In the genomic region with DNA sequence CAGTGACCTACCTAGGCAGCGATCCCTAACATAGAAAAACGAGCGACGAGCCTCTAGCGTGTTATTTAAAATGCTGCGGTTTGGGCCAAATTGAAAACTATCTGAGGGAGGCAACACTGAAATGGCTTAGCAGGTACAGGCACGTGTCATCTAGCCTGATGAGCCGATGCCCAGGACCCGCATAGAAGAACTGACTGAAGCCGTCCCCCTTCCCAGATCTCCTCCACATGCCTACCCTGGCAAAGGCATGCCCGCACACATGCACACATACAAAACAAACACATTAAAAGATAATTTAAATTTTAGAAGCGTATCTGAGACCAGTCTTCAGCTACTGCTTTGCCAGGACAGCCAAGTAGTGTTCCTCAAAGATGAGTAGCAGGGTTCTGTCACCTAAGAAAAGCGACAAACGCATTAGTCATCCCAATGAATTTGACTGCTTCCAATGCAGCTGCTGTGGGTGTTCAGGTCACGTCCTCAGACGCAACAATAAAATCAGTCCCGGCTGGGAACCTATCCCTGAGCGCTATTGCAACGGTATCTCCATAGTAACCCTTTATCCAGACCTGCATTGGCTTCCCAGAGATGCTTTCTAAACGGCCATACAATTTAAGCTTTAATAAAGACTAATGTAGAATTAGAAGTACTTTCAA, we compare ENCODE assay signal across 9 mouse cellular contexts.
DNase-seq lines count a peak whose midpoint lies in the region; ATAC-seq and TF ChIP-seq lines count a peak whose summit lies in the region.
"Had no signal": no experiment of that assay in that cellular context is flagged by ENCODE, and none has a peak within 500 bp of the region (broad histone marks: within the 10 kb centered on the region; RNA-seq: fewer than 3 reads in every experiment).

No protein-coding gene starts in this region.

- DNase-seq in heart, adult 9 months (ENCODE audit: low spot score in 2 of 2), result no peak
- no peak for DNase-seq in testis, postnatal 14 days (ENCODE audit: low spot score)
- DNase-seq in thymus, postnatal 10 days (ENCODE audit: low spot score in 2 of 2), result no peak
- no peak for DNase-seq in ovary, postnatal 14 days (ENCODE audit: low spot score)
- no peak for DNase-seq in cerebellum, adult 9-10 months
- DNase-seq: cerebellum, adult 8-10 months had no signal

- ATAC-seq in heart, embryonic 14.5 days (ENCODE audit: insufficient number of reproducible peaks, insufficient read depth, low FRiP score, low read depth), result no peak
- no peak for ATAC-seq in liver, embryonic 12.5 days

- peak overlapping the region; percentile 67; the same call in 1 of the 2 replicates for H3K4me2 ChIP-seq in heart, embryonic 14.5 days (ENCODE audit: low read length)
- peak overlapping the region; percentile 56 for H3K4me2 ChIP-seq in liver, embryonic 12.5 days

- WGBS in heart, embryonic 14.5 days, result 77% methylated on average over 20 of the region's 20 CpGs
- whole genome bisulfite sequencing in liver, embryonic 12.5 days (ENCODE audit: insufficient replicate concordance), result 70% methylated on average over 20 of the region's 20 CpGs

- no peak for TF ChIP-seq POLR2A in testis, adult 2 months (IDR thresholded peaks at IDR 0.05; ENCODE audit: control insufficient read depth, low read depth, low read length)

- no peaks in the 10 kb centered on the region for H3K27me3 ChIP-seq in heart, embryonic 14.5 days (ENCODE audit: control insufficient read depth, insufficient read depth, low read length)
- no peaks in the 10 kb centered on the region; the same call in 1 of the 2 replicates for H3K27me3 ChIP-seq in testis, adult 2 months (ENCODE audit: control insufficient read depth, insufficient read depth, low read length)
- peaks cover 36% of the 10 kb centered on the region for H3K27me3 ChIP-seq in liver, embryonic 12.5 days (replicated peaks)

- no peak for TF ChIP-seq CTCF in testis, adult 2 months (IDR thresholded peaks at IDR 0.05; ENCODE audit: control insufficient read depth, insufficient read depth, insufficient replicate concordance, low read depth, low read length)

- no peak overlapping the region for H3K9ac ChIP-seq in heart, embryonic 14.5 days (ENCODE audit: low read length)
- no peak overlapping the region for H3K9ac ChIP-seq in liver, embryonic 12.5 days

- H3K4me1 ChIP-seq in heart, embryonic 14.5 days (ENCODE audit: control insufficient read depth in 2 of 2, insufficient read depth in 2 of 2, low read length in 2 of 2), result peaks cover 5 to 9% of the 10 kb centered on the region in 2 experiments; a peak in 2 of 4 replicates
- H3K4me1 ChIP-seq in testis, adult 2 months (ENCODE audit: control insufficient read depth, insufficient read depth, low read length), result peaks cover 13% of the 10 kb centered on the region
- H3K4me1 ChIP-seq in liver, embryonic 12.5 days, result 0 out of 2 replicates have a peak, but pooled peaks cover 14% of the 10 kb centered on the region

- no peak overlapping the region for H3K4me3 ChIP-seq in heart, embryonic 14.5 days (ENCODE audit: control insufficient read depth in 1 of 2, insufficient read depth in 1 of 2, low read depth in 1 of 2, low read length in 2 of 2)
- H3K4me3 ChIP-seq in testis, adult 2 months (ENCODE audit: control insufficient read depth, low read depth, low read length), result peak overlapping the region; percentile 36; the same call in 1 of the 2 replicates
- H3K4me3 ChIP-seq in liver, embryonic 12.5 days, result no peak overlapping the region

- no peaks in the 10 kb centered on the region for H3K9me3 ChIP-seq in heart, embryonic 14.5 days (ENCODE audit: control insufficient read depth, low read length)
- H3K9me3 ChIP-seq in liver, embryonic 12.5 days (replicated peaks), result no peaks in the 10 kb centered on the region

- no peak overlapping the region for H3K27ac ChIP-seq in heart, embryonic 14.5 days (replicated peaks in 1 of 2; ENCODE audit: control insufficient read depth in 1 of 2, insufficient read depth in 1 of 2, low read depth in 2 of 2, low read length in 2 of 2)
- H3K27ac ChIP-seq in testis, adult 2 months (ENCODE audit: control insufficient read depth, insufficient read depth, low read depth, low read length), result no peak overlapping the region
- H3K27ac ChIP-seq in liver, embryonic 12.5 days, result no peak overlapping the region

- no peaks in the 10 kb centered on the region for H3K36me3 ChIP-seq in heart, embryonic 14.5 days (ENCODE audit: control insufficient read depth, insufficient read depth, low read length)
- H3K36me3 ChIP-seq in testis, adult 2 months (ENCODE audit: control insufficient read depth, insufficient read depth, low read length), result no peaks in the 10 kb centered on the region
- H3K36me3 ChIP-seq in liver, embryonic 12.5 days, result no peaks in the 10 kb centered on the region
